Mouse (Mus musculus) right cerebral cortex, postnatal 25 days (tissue): ENCODE results near the gene Snx17.
"Not testable (repeated sequence)": the region's sequence is repeated elsewhere in the genome, so short reads cannot be mapped to it uniquely, and the experiment has no call there.

Experiments used
- DNase-seq: peaks from one replicate; pipeline ENCODE4 v3.0.0; 2022

The Snx17 gene

GRCm38 (mm10) chr5:31198170-31198569, 5.1 kb downstream of the Snx17 start:
- DNase-seq, result no peak

GRCm38 (mm10) chr5:31198616-31199320, 5.7 kb downstream of the Snx17 start:
- DNase-seq, result no peak

- DNase-seq, result no peak
Measured at GRCm38 (mm10) chr5:31199321-31199892, 6.4 kb downstream of the Snx17 start.

- DNase-seq, result no peak
Measured at GRCm38 (mm10) chr5:31199893-31200292, 6.9 kb downstream of the Snx17 start.

GRCm38 (mm10) chr5:31200327-31200768, 7.3 kb downstream of the Snx17 start:
- no peak for DNase-seq

GRCm38 (mm10) chr5:31201042-31201741, 8.2 kb downstream of the Snx17 start:
- DNase-seq, result no peak

GRCm38 (mm10) chr5:31201742-31202590, 8.9 kb downstream of the Snx17 start, which contains the start of gene Zfp513:
Gene Zfp513 (minus strand): TSS chr5:31202303.
- peak; percentile 97 for DNase-seq

GRCm38 (mm10) chr5:31202933-31203332, 9.9 kb downstream of the Snx17 start:
- no peak for DNase-seq

- no peak for DNase-seq
Measured at GRCm38 (mm10) chr5:31203866-31204265, 10.8 kb downstream of the Snx17 start.

GRCm38 (mm10) chr5:31204421-31204820, 11.4 kb downstream of the Snx17 start:
- DNase-seq, result no peak

- not testable (repeated sequence) for DNase-seq
Measured at GRCm38 (mm10) chr5:31216554-31216953, 23.5 kb downstream of the Snx17 start.

GRCm38 (mm10) chr5:31218294-31218693, 25.3 kb downstream of the Snx17 start:
- DNase-seq, result no peak

- DNase-seq, result no peak
Measured at GRCm38 (mm10) chr5:31219070-31219469, 26.0 kb downstream of the Snx17 start.

- no peak for DNase-seq
Measured at GRCm38 (mm10) chr5:31219474-31219873, 26.4 kb downstream of the Snx17 start.

- DNase-seq, result peak; percentile 55
Measured at GRCm38 (mm10) chr5:31219911-31220447, 27.0 kb downstream of the Snx17 start.

- DNase-seq, result peak; percentile 97
Measured at GRCm38 (mm10) chr5:31220448-31221303, 27.6 kb downstream of the Snx17 start, which contains the start of gene Ppm1g. Gene Ppm1g (minus strand): TSS chr5:31220687.

GRCm38 (mm10) chr5:31221304-31221945, 28.4 kb downstream of the Snx17 start:
- DNase-seq, result peak; percentile 12

- no peak for DNase-seq
Measured at GRCm38 (mm10) chr5:31222696-31223095, 29.7 kb downstream of the Snx17 start.

- no peak for DNase-seq
Measured at GRCm38 (mm10) chr5:31226641-31227040, 33.6 kb downstream of the Snx17 start.

- DNase-seq, result peak; percentile 96
Measured at GRCm38 (mm10) chr5:31240637-31241521, 47.9 kb downstream of the Snx17 start, which contains the start of the genes Nrbp1 and Gm9970. Gene Nrbp1 (plus strand): TSS chr5:31240864. Gene Gm9970 (minus strand): TSS chr5:31241232.
